Mouse (Mus musculus): ENCODE measurements around the gene Mecp2.

GRCm38 (mm10) chrX:74084276-74084837 lies 50.8 kb downstream of the Mecp2 start:
- TF ChIP-seq CTCF (conservative IDR thresholded peaks at IDR 0.05; ENCODE audit: insufficient read depth, insufficient read length, low read depth, low read length) = no peak
- TF ChIP-seq POLR2A (IDR thresholded peaks at IDR 0.05; ENCODE audit: low read depth, low read length) = no peak
